Mouse (Mus musculus): ENCODE results near the gene Tecpr1.

Gene Tecpr1

GRCm38 (mm10) chr5:144223503-144223862, at the start of gene Tecpr1:
Tecpr1 (minus strand) TSS chr5:144223615.
- CTCF ChIA-PET, result interaction anchor here (1.7 kb wide), 1 partner anchor 16 kb away, joined by 3 read pairs; no protein-coding TSS in a partner anchor

GRCm38 (mm10) chr5:144271772-144272171, 48.4 kb upstream of the Tecpr1 start:
- CTCF ChIA-PET, result interaction anchor here (0.6 kb wide), 1 partner anchor 45 kb away, joined by 4 read pairs; no protein-coding TSS in a partner anchor

- CTCF ChIA-PET, result interaction anchor here (0.6 kb wide), 1 partner anchor 46 kb away, joined by 4 read pairs; no protein-coding TSS in a partner anchor
Measured at GRCm38 (mm10) chr5:144271118-144271517, 47.7 kb upstream of the Tecpr1 start.

GRCm38 (mm10) chr5:144270420-144270819, 47.0 kb upstream of the Tecpr1 start:
- CTCF ChIA-PET, result no interaction called here

- CTCF ChIA-PET, result no interaction called here
Measured at GRCm38 (mm10) chr5:144269926-144270325, 46.5 kb upstream of the Tecpr1 start.

GRCm38 (mm10) chr5:144267535-144268241, 44.3 kb upstream of the Tecpr1 start:
- CTCF ChIA-PET, result interaction anchor here (0.6 kb wide), 1 partner anchor 37 kb away, joined by 4 read pairs; no protein-coding TSS in a partner anchor

- CTCF ChIA-PET, result no interaction called here
Measured at GRCm38 (mm10) chr5:144263496-144263895, 40.1 kb upstream of the Tecpr1 start.

GRCm38 (mm10) chr5:144263082-144263481, 39.7 kb upstream of the Tecpr1 start:
- CTCF ChIA-PET, result no interaction called here

- CTCF ChIA-PET, result interaction anchor here (0.7 kb wide), 1 partner anchor 95 kb away, joined by 3 read pairs; no protein-coding TSS in a partner anchor
Measured at GRCm38 (mm10) chr5:144261829-144262228, 38.4 kb upstream of the Tecpr1 start.

GRCm38 (mm10) chr5:144261309-144261708, 37.9 kb upstream of the Tecpr1 start:
- CTCF ChIA-PET, result no interaction called here

GRCm38 (mm10) chr5:144260464-144260863, 37.0 kb upstream of the Tecpr1 start:
- CTCF ChIA-PET, result no interaction called here

GRCm38 (mm10) chr5:144259228-144259627, 35.8 kb upstream of the Tecpr1 start:
- CTCF ChIA-PET, result interaction anchor here (0.6 to 1.1 kb wide), 2 partner anchors 25 to 127 kb away, joined by 3 read pairs; no protein-coding TSS in a partner anchor

GRCm38 (mm10) chr5:144258687-144259086, 35.3 kb upstream of the Tecpr1 start:
- CTCF ChIA-PET, result interaction anchor here (1.1 kb wide), 1 partner anchor 26 kb away, joined by 3 read pairs; no protein-coding TSS in a partner anchor

- CTCF ChIA-PET, result no interaction called here
Measured at GRCm38 (mm10) chr5:144258131-144258611, 34.8 kb upstream of the Tecpr1 start.

- CTCF ChIA-PET, result no interaction called here
Measured at GRCm38 (mm10) chr5:144257451-144258110, 34.2 kb upstream of the Tecpr1 start.

- CTCF ChIA-PET, result interaction anchor here (0.6 to 0.8 kb wide), 2 partner anchors 31 to 949 kb away, joined by 3 to 4 read pairs; no protein-coding TSS in a partner anchor
Measured at GRCm38 (mm10) chr5:144256888-144257287, 33.5 kb upstream of the Tecpr1 start.

GRCm38 (mm10) chr5:144256541-144256870, 33.1 kb upstream of the Tecpr1 start:
- CTCF ChIA-PET, result interaction anchor here (0.6 to 0.8 kb wide), 3 partner anchors 20 to 949 kb away, joined by 3 to 4 read pairs (median 3); no protein-coding TSS in a partner anchor

- CTCF ChIA-PET, result interaction anchor here (0.6 to 0.8 kb wide), 2 partner anchors 20 to 32 kb away, joined by 3 read pairs; no protein-coding TSS in a partner anchor
Measured at GRCm38 (mm10) chr5:144255632-144256540, 32.5 kb upstream of the Tecpr1 start.

- CTCF ChIA-PET, result no interaction called here
Measured at GRCm38 (mm10) chr5:144254811-144255631, 31.6 kb upstream of the Tecpr1 start.

GRCm38 (mm10) chr5:144254122-144254810, 30.9 kb upstream of the Tecpr1 start:
- CTCF ChIA-PET, result interaction anchor here (1.0 kb wide), 1 partner anchor 132 kb away, joined by 3 read pairs; no protein-coding TSS in a partner anchor
